Mouse (Mus musculus) forebrain, postnatal 0 days (tissue): ENCODE results near the gene Hist1h2ae. TPM values are rescaled to one million over a fixed set of nuclear protein-coding genes. Genes with fewer than 3 reads are reported as not detected.
A peak's percentile ranks its signal among the peaks of the same experiment; 100 is the strongest.
"Not testable (repeated sequence)": the region's sequence is repeated elsewhere in the genome, so short reads cannot be mapped to it uniquely, and the experiment has no call there.

ENCODE experiments used
- ATAC-seq: fragments of 200-750 bp; cut with Nextera tagmentation; 2 replicates; pipeline ENCODE4 v1.8.0; 2017; ENCODE audit warnings: mild to moderate bottlenecking, moderate library complexity
- DNase-seq: peaks from one replicate; pipeline ENCODE4 v3.0.0-alpha.2; 2015
- H3K27ac ChIP-seq: fragments of 300-500 bp; sonication (generic); 2 replicates; pipeline ENCODE4 v1.5.1; 2014; ENCODE audit warnings: low read depth, mild to moderate bottlenecking, antibody characterized with exemption, low read length, moderate library complexity, mixed read lengths
- H3K27me3 ChIP-seq: fragments of 300-500 bp; sonication (generic); 2 replicates; pipeline ENCODE4 v1.6.1; 2014; ENCODE audit warnings: mild to moderate bottlenecking, low read length, mixed read lengths; ENCODE audit not compliant: insufficient read depth
- H3K36me3 ChIP-seq: fragments of 300-500 bp; sonication (generic); 2 replicates; pipeline ENCODE4 v1.6.1; 2014; ENCODE audit warnings: mild to moderate bottlenecking, moderate library complexity; ENCODE audit not compliant: insufficient read depth
- H3K4me1 ChIP-seq: fragments of 300-500 bp; sonication (generic); 2 replicates; pipeline ENCODE4 v1.6.1; 2014; ENCODE audit warnings: antibody characterized with exemption; ENCODE audit not compliant: insufficient read depth
- H3K4me2 ChIP-seq: fragments of 300-500 bp; sonication (generic); 2 replicates; pipeline ENCODE4 v1.6.1; 2014; ENCODE audit warnings: low read depth, mild to moderate bottlenecking, moderate library complexity
- H3K4me3 ChIP-seq: fragments of 300-500 bp; sonication (generic); 2 replicates; pipeline ENCODE4 v1.5.1; 2014; ENCODE audit warnings: low read depth, low read length, mixed read lengths
- H3K9ac ChIP-seq: fragments of 300-500 bp; sonication (generic); 2 replicates; pipeline ENCODE4 v1.6.1; 2014; ENCODE audit warnings: mild to moderate bottlenecking
- H3K9me3 ChIP-seq: fragments of 300-500 bp; sonication (generic); 2 replicates; pipeline ENCODE4 v1.6.1; 2016; ENCODE audit warnings: low read length
- CTCF ChIP-seq: sonication (generic); IDR thresholded peaks from 2 replicates; pipeline ENCODE4 v1.5.1; 2016; ENCODE audit warnings: antibody characterized with exemption, control low read depth, low read depth
- WGBS: fragments of 180-500 bp; shearing (Covaris S2); extraction: QIAGEN DNeasy Blood & Tissue Kit; methylation state at CpG from one replicate; pipeline ENCODE4 v1.1.7; 2014; 5-methylcytosine and 5-hydroxymethylcytosine counted together
- polyA plus RNA-seq: library from polyadenylated mRNA; unstranded; fragments of >200 nt; fragmentation: Nextera tagmentation; extraction: Ambion mirVana; gene quantifications from 2 replicates; pipeline ENCODE4 v1.2.1, GENCODE M21; 2015
- total RNA-seq: library from RNA; depleted of rRNA; stranded (reverse); fragments of >200 nt; gene quantifications from 2 replicates; pipeline ENCODE4 v1.2.3, GENCODE M21; 2014

The Hist1h2ae gene
- total and polyA plus RNA-seq, 2 experiments from 2014 or later = 12.5 to 111 TPM

GRCm38 (mm10) chr13:23575271-23575851 is 4.3 kb upstream of the Hist1h2ae start, which contains the start of gene Hist1h3d:
Gene Hist1h3d, plus strand, starts transcription at chr13:23575763.
- DNase-seq = peak; percentile 87

GRCm38 (mm10) chr13:23574546-23575170 is 3.6 kb upstream of the Hist1h2ae start:
- DNase-seq, H3K36me3 ChIP-seq, H3K27me3 ChIP-seq, H3K9ac ChIP-seq, H3K9me3 ChIP-seq: not testable (repeated sequence)
- peak overlapping the region; percentile 67 for H3K4me2 ChIP-seq
- H3K27ac ChIP-seq = peak overlapping the region; percentile 78
- H3K4me1 ChIP-seq = peaks cover 27% of the 10 kb centered on the region
- peak overlapping the region; percentile 38 for H3K4me3 ChIP-seq
- WGBS = under 1% methylated on average over 5 of the region's 39 CpGs
- peak; percentile 3 for ATAC-seq

More at GRCm38 (mm10) chr13:23575271-23575851, 4.3 kb upstream of the Hist1h2ae start, which contains the start of gene Hist1h3d:
- Histone ChIP-seq H3K27ac (peak within 1 kb of the TSS; percentile 78), H3K4me3 (peak within 1 kb of the TSS; percentile 38), H3K36me3 (no peaks in the 10 kb centered on the region), H3K27me3 (no peaks in the 10 kb centered on the region), H3K4me2 (peak within 1 kb of the TSS; percentile 67), H3K9me3 (no peaks in the 10 kb centered on the region), H3K9ac (peak within 1 kb of the TSS; percentile 50), H3K4me1 (peaks cover 23% of the 10 kb centered on the region)
- peak; percentile 37 for ATAC-seq
- WGBS = under 1% methylated on average over 18 of the region's 18 CpGs
- no peak for TF ChIP-seq CTCF

- DNase-seq (peak; percentile 98), ATAC-seq (peak; percentile 89)
- Histone ChIP-seq H3K4me2 (peak within 1 kb of the TSS; percentile 67), H3K9ac (peak within 1 kb of the TSS; percentile 48), H3K4me3 (peak within 1 kb of the TSS; percentile 38), H3K27ac (peak within 1 kb of the TSS; percentile 78), H3K4me1 (peaks cover 27% of the 10 kb centered on the region)
- not testable (repeated sequence) for H3K27me3 ChIP-seq, H3K9me3 ChIP-seq, H3K36me3 ChIP-seq
- WGBS = under 1% methylated on average over 34 of the region's 42 CpGs
Observed at GRCm38 (mm10) chr13:23573898-23574524, 3.0 kb upstream of the Hist1h2ae start, which contains the start of the genes Hist1h2bf and Hist1h2ad. Gene Hist1h2bf, minus strand, starts transcription at chr13:23574196. Gene Hist1h2ad, plus strand, starts transcription at chr13:23574381.

GRCm38 (mm10) chr13:23573034-23573897 is 2.2 kb upstream of the Hist1h2ae start:
- DNase-seq, H3K9me3 ChIP-seq, H3K27me3 ChIP-seq, H3K36me3 ChIP-seq, ATAC-seq: not testable (repeated sequence)
- Histone ChIP-seq H3K4me1 (peaks cover 27% of the 10 kb centered on the region), H3K27ac (peak overlapping the region; percentile 66), H3K9ac (peak overlapping the region; percentile 48), H3K4me3 (peak overlapping the region; percentile 36), H3K4me2 (peak overlapping the region; percentile 67)
- WGBS = 11% methylated on average over 18 of the region's 20 CpGs

- 29% methylated on average over 2 of the region's 2 CpGs for WGBS
- ATAC-seq = no peak
- peak overlapping the region; percentile 75 for H3K27ac ChIP-seq
Observed at GRCm38 (mm10) chr13:23572218-23573033, 1.4 kb upstream of the Hist1h2ae start.

GRCm38 (mm10) chr13:23571504-23572217 is 641 bp upstream of the Hist1h2ae start:
- DNase-seq = peak; percentile 51
- Histone ChIP-seq H3K9ac (peak overlapping the region; percentile 53), H3K27ac (peak overlapping the region; percentile 93), H3K4me3 (peak overlapping the region; percentile 36), H3K4me1 (peaks cover 25% of the 10 kb centered on the region), H3K4me2 (peak overlapping the region; percentile 67)
- ATAC-seq, H3K9me3 ChIP-seq, H3K36me3 ChIP-seq, H3K27me3 ChIP-seq: not testable (repeated sequence)
- WGBS = 1% methylated on average over 13 of the region's 34 CpGs

More at GRCm38 (mm10) chr13:23572218-23573033, 1.4 kb upstream of the Hist1h2ae start:
- H3K9me3 ChIP-seq = no peaks in the 10 kb centered on the region
- H3K4me1 ChIP-seq = peaks cover 27% of the 10 kb centered on the region
- no peaks in the 10 kb centered on the region for H3K36me3 ChIP-seq
- peak overlapping the region; percentile 67 for H3K4me2 ChIP-seq
- H3K27me3 ChIP-seq = no peaks in the 10 kb centered on the region
- peak overlapping the region; percentile 36 for H3K4me3 ChIP-seq
- DNase-seq = no peak
- TF ChIP-seq CTCF = no peak
- peak overlapping the region; percentile 53 for H3K9ac ChIP-seq

- WGBS = under 1% methylated on average over 19 of the region's 41 CpGs
- Histone ChIP-seq H3K4me1 (peaks cover 20% of the 10 kb centered on the region), H3K27ac (peak overlapping the region; percentile 93), H3K4me2 (peak overlapping the region; percentile 67), H3K9ac (peak overlapping the region; percentile 60), H3K4me3 (peak overlapping the region; percentile 36)
- H3K27me3 ChIP-seq, H3K36me3 ChIP-seq, H3K9me3 ChIP-seq: not testable (repeated sequence)
- ATAC-seq = peak; percentile 17
- DNase-seq = peak; percentile 56
Observed at GRCm38 (mm10) chr13:23570261-23571021, 579 bp downstream of the Hist1h2ae start.
